Mouse (Mus musculus) megakaryocyte, embryonic 14.5 days (primary cell): ENCODE data around the gene Fnip1.

Experiments used
- FLI1 ChIP-seq: IDR thresholded peaks from 2 replicates; pipeline ENCODE4 v1.6.1; 2012; ENCODE audit warnings: low read length, inconsistent platforms, mixed read lengths
- GATA1 ChIP-seq: IDR thresholded peaks from 3 replicates; pipeline ENCODE4 v1.6.1; 2012; ENCODE audit warnings: mixed read lengths, low read length, inconsistent platforms, borderline replicate concordance

DNA sequence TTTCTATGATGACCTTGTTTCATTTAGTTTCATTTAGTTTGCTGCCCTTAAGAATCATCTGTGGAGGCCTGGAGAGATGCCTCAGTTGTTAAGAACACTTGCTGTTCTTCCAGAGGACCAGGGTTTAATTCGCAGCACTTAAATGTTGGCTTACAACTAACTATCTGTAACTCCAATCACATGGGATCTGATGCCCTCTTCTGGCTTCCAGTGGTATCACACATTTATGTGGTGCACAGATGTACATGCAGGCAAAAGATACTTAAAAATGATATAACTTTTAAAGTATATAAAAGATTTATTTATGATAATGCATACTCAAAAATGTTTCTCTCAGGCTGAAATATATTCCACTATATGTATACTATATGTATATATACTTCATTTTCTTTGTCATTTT is 40.4 kb downstream of the Fnip1 start:
- TF ChIP-seq GATA1 (no peak), FLI1 (no peak)
